Mouse (Mus musculus) G1E (cell line): ENCODE measurements around the gene Srrm3.

Experiments
- CTCF ChIP-seq: IDR thresholded peaks from 2 replicates; pipeline ENCODE4 v1.5.1; 2012; ENCODE audit warnings: low read depth, low read length, inconsistent platforms, mixed read lengths
- TAL1 ChIP-seq: conservative IDR thresholded peaks from 2 replicates; pipeline ENCODE4 v1.6.1; 2012; ENCODE audit warnings: low read depth, low read length, inconsistent platforms, mixed read lengths

GRCm38 (mm10) chr5:135869661-135870423, 63.2 kb downstream of the Srrm3 start:
- no peak for TF ChIP-seq CTCF
- no peak for TF ChIP-seq TAL1
